Mouse (Mus musculus): Measurements from ENCODE around the gene Sh3rf1.

DNA sequence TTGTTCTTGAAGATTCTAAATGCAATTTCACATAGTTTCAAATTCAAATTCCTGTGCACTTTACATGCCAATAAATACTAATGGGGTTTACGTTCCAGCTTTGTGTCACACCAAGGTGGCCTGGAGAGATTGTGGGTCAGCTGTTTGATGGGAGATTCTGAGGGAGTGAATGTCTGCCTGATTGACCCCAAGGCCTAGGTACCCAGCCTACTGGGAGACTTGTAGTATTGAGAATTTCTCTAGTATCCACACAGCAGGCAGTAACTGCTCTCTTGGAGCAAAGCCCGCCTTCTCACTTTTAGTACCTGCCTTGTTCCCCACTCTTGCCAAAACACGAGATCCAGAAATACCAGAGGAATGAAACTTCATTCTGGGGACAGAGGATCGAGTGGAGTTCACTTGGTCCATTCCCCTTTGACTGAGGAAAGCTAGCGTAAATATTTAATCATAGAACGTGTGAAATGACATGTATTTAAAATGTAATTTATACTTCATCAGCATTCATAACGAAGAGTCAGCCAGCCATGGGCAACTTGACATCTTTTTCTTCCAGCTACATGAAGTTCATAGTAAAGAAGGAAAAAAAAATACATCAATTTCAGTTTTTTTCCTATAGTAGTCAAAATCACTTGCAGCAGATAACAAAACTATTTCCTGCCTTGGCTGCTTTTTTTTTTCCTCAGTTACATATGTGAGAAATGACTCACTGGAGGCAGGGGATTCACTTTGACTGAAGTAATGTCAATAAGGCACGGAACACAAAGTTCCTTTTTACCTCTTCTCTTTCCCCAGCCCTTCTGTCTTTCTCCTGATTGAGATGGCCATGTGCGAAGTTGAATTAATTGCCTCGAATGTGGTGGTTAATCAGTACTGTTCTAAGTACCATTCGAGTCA, 52.0 kb downstream of the Sh3rf1 start:
- TF ChIP-seq CTCF (IDR thresholded peaks at IDR 0.05; ENCODE audit: extremely low read depth, insufficient read length, insufficient replicate concordance, low read depth, low read length), result no peak
- no peak for TF ChIP-seq POLR2A (IDR thresholded peaks at IDR 0.05; ENCODE audit: low read depth, low read length)
